Mouse (Mus musculus): ENCODE measurements around the gene Mrpl3. TPM values are rescaled to one million over a fixed set of nuclear protein-coding genes. Genes with fewer than 3 reads are reported as not detected.

Mrpl3 gene
- polyA plus RNA-seq (2015; fragmentation: Nextera tagmentation; extraction: Ambion mirVana): 62.2 and 65.5 TPM in 2 replicates

GRCm38 (mm10) chr9:105053147-105053557 is at the start of gene Mrpl3:
Gene Mrpl3, plus strand, starts transcription at chr9:105053239.

Other genes starting within 250 kb of the Mrpl3 start
- gene Nudt16, start 78.6 kb downstream of the Mrpl3 start, polyA plus RNA-seq (2015; fragmentation: Nextera tagmentation; extraction: Ambion mirVana): 11.1 and 13.6 TPM in 2 replicates
- not detected in 2 replicates for gene 1700080E11Rik, start 91.9 kb downstream of the Mrpl3 start, polyA plus RNA-seq (2015; fragmentation: Nextera tagmentation; extraction: Ambion mirVana)